Mouse (Mus musculus): ENCODE measurements around the gene Emp3. TPM values are rescaled to one million over a fixed set of nuclear protein-coding genes. Genes with fewer than 3 reads are reported as not detected.
"Not testable (repeated sequence)": the region's sequence is repeated elsewhere in the genome, so short reads cannot be mapped to it uniquely, and the experiment has no call there.

Gene Emp3
- polyA plus RNA-seq, 1 experiment from 2014 or later: 328 TPM

- ATAC-seq (ENCODE audit: insufficient number of reproducible peaks, low FRiP score, low TSS enrichment, low read depth): no peak
- peaks cover 95% of the 10 kb centered on the region for H3K36me3 ChIP-seq
These were observed 40.7 kb downstream of the Emp3 start for GRCm38 (mm10) chr7:45880531-45880930.

DNA sequence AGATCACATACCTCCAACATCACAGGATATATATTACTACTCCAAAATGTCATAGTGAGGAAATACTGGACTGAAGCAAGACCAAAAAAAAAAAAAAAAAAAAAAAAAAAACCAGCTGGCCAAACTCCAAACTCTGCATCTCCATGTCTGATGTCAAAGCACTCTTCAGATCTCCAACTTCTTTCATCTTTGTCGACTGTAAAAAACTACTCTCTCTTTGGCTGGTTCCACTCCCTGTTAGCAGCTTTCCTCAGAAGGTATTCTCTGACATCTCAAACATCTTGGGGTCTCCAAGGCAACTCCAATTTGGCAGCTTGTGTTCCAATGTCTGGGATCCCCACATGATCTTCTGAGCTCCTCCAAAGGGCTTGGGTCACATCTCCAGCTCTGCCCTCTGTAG, 42.9 kb downstream of the Emp3 start, which contains the start of gene Grin2d:
Gene Grin2d (minus strand): TSS at position 101 of the 400 bp plus-strand sequence.
- not testable (repeated sequence) for H3K4me3 ChIP-seq; H3K27me3 ChIP-seq; ATAC-seq (ENCODE audit: insufficient number of reproducible peaks, low FRiP score, low TSS enrichment, low read depth); H3K9me3 ChIP-seq; H3K9ac ChIP-seq; H3K4me2 ChIP-seq; H3K27ac ChIP-seq
- Histone ChIP-seq H3K36me3 (peaks cover 89% of the 10 kb centered on the region), H3K4me1 (peaks cover 24% of the 10 kb centered on the region)
- 94% methylated on average over 1 of the region's 1 CpGs for WGBS

More at GRCm38 (mm10) chr7:45880531-45880930, 40.7 kb downstream of the Emp3 start:
- Histone ChIP-seq H3K27me3 (no peaks in the 10 kb centered on the region), H3K4me3 (no peak overlapping the region), H3K4me2 (no peak overlapping the region), H3K27ac (no peak overlapping the region), H3K4me1 (0 out of 2 replicates have a peak, but pooled peaks cover 5% of the 10 kb centered on the region), H3K9ac (no peak overlapping the region), H3K9me3 (no peaks in the 10 kb centered on the region)
- 93% methylated on average over 4 of the region's 4 CpGs for WGBS

DNA sequence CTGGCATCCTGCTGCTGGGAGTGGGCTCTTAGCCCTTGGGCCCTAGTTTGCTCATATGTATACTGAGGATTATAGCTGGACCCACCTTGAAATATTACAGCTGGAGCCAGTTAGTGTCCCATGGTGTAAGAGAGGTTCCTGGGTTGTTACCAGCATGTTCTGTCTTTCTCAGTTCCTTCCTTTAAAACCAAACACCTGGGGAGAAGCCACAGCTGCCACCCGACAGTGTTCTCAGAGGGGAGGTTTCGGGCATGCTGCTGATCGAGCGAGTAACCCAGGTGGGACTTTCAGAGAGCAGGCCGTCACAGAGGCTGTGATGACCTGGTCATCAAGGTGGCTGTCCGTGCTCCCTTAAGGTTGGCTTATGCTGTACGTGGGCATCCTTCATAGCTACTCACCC, 44.3 kb downstream of the Emp3 start:
- no peaks in the 10 kb centered on the region for H3K9me3 ChIP-seq
- H3K4me2 ChIP-seq: no peak overlapping the region
- H3K4me1 ChIP-seq: peaks cover 24% of the 10 kb centered on the region
- H3K27me3 ChIP-seq: peaks cover 2% of the 10 kb centered on the region; the same call in 1 of the 2 replicates
- 93% methylated on average over 7 of the region's 7 CpGs for WGBS
- H3K27ac ChIP-seq: no peak overlapping the region
- H3K9ac ChIP-seq: no peak overlapping the region
- peaks cover 76% of the 10 kb centered on the region for H3K36me3 ChIP-seq
- H3K4me3 ChIP-seq: no peak overlapping the region
- ATAC-seq (ENCODE audit: insufficient number of reproducible peaks, low FRiP score, low TSS enrichment, low read depth): no peak

GRCm38 (mm10) chr7:45873061-45873947, 47.9 kb downstream of the Emp3 start:
- WGBS: 1% methylated on average over 28 of the region's 28 CpGs
- Histone ChIP-seq H3K4me2 (peak overlapping the region; percentile 85), H3K27me3 (peaks cover 38% of the 10 kb centered on the region), H3K9ac (peak overlapping the region; percentile 97), H3K4me3 (peak overlapping the region; percentile 83), H3K27ac (peak overlapping the region; percentile 94), H3K9me3 (no peaks in the 10 kb centered on the region), H3K4me1 (peaks cover 51% of the 10 kb centered on the region), H3K36me3 (peaks cover 40% of the 10 kb centered on the region)
- peak; percentile 36 for ATAC-seq (ENCODE audit: insufficient number of reproducible peaks, low FRiP score, low TSS enrichment, low read depth)

- under 1% methylated on average over 18 of the region's 18 CpGs for WGBS
- Histone ChIP-seq H3K27ac (peak within 1 kb of the TSS; percentile 94), H3K4me1 (peaks cover 58% of the 10 kb centered on the region)
These were observed 48.6 kb downstream of the Emp3 start, which contains the start of gene Kdelr1 for GRCm38 (mm10) chr7:45872624-45873023. TSS of gene Kdelr1 (plus strand) at chr7:45872772.

GRCm38 (mm10) chr7:45870282-45871058, 50.7 kb downstream of the Emp3 start:
- peak overlapping the region; percentile 60 for H3K4me2 ChIP-seq
- no peaks in the 10 kb centered on the region for H3K9me3 ChIP-seq
- H3K36me3 ChIP-seq: peaks cover 13% of the 10 kb centered on the region
- H3K27ac ChIP-seq: no peak overlapping the region
- H3K4me3 ChIP-seq: peak overlapping the region; percentile 34
- 2% methylated on average over 27 of the region's 30 CpGs for WGBS
- peak overlapping the region; percentile 31 for H3K9ac ChIP-seq
- peaks cover 46% of the 10 kb centered on the region for H3K27me3 ChIP-seq
- ATAC-seq (ENCODE audit: insufficient number of reproducible peaks, low FRiP score, low TSS enrichment, low read depth): no peak
- H3K4me1 ChIP-seq: peaks cover 63% of the 10 kb centered on the region

More at GRCm38 (mm10) chr7:45872624-45873023, 48.6 kb downstream of the Emp3 start, which contains the start of gene Kdelr1:
- no peaks in the 10 kb centered on the region for H3K9me3 ChIP-seq
- peak within 1 kb of the TSS; percentile 97 for H3K9ac ChIP-seq
- peak within 1 kb of the TSS; percentile 83 for H3K4me3 ChIP-seq
- H3K4me2 ChIP-seq: peak within 1 kb of the TSS; percentile 85
- peaks cover 45% of the 10 kb centered on the region for H3K27me3 ChIP-seq
- ATAC-seq (ENCODE audit: insufficient number of reproducible peaks, low FRiP score, low TSS enrichment, low read depth): peak; percentile 66
- peaks cover 35% of the 10 kb centered on the region for H3K36me3 ChIP-seq

DNA sequence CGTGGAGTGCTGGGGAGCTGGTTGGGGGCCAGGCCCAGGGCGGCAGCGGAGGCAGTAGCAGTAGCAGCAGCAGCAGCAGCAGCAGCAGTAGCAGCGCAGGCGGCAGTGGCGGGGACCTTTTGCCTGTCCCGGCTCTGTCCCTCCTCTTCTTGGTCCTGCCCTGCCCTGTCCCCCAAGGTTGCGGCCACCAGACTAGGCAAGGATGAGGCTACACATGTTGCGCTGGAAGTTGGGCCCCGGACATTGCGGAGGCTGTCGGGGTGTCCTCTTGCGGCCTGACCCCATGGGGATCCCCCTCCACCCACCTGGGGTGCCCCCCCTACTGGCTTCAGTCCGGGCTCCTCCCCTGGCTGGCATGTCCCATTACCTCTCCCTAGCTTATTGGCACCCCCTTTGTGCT, 51.4 kb downstream of the Emp3 start:
- no peak for ATAC-seq (ENCODE audit: insufficient number of reproducible peaks, low FRiP score, low TSS enrichment, low read depth)
- Histone ChIP-seq H3K9me3 (no peaks in the 10 kb centered on the region), H3K27me3 (peaks cover 46% of the 10 kb centered on the region), H3K4me3 (peak overlapping the region; percentile 34), H3K4me2 (peak overlapping the region; percentile 60), H3K9ac (peak overlapping the region; percentile 14; the same call in 1 of the 2 replicates), H3K36me3 (peaks cover 7% of the 10 kb centered on the region), H3K4me1 (peaks cover 59% of the 10 kb centered on the region), H3K27ac (no peak overlapping the region)
- WGBS: 1% methylated on average over 12 of the region's 14 CpGs

GRCm38 (mm10) chr7:45869107-45869670, 52.0 kb downstream of the Emp3 start:
- 12% methylated on average over 8 of the region's 8 CpGs for WGBS
- peaks cover 1% of the 10 kb centered on the region for H3K36me3 ChIP-seq
- H3K4me3 ChIP-seq: peak overlapping the region; percentile 34
- H3K27me3 ChIP-seq: peaks cover 46% of the 10 kb centered on the region
- peak overlapping the region; percentile 60 for H3K4me2 ChIP-seq
- no peaks in the 10 kb centered on the region for H3K9me3 ChIP-seq
- ATAC-seq (ENCODE audit: insufficient number of reproducible peaks, low FRiP score, low TSS enrichment, low read depth): no peak
- peak overlapping the region; percentile 14; the same call in 1 of the 2 replicates for H3K9ac ChIP-seq
- H3K4me1 ChIP-seq: peaks cover 53% of the 10 kb centered on the region
- no peak overlapping the region for H3K27ac ChIP-seq

Other genes with a start within 250 kb of the Emp3 start
- gene Ntn5, start 237.4 kb downstream of the Emp3 start, polyA plus RNA-seq (2015; fragmentation: Nextera tagmentation; extraction: Ambion mirVana): 0.50 and 2.6 TPM in 2 replicates
- gene Sec1, start 227.0 kb downstream of the Emp3 start, polyA plus RNA-seq (2015; fragmentation: Nextera tagmentation; extraction: Ambion mirVana): 0.56 and 0.97 TPM in 2 replicates
- gene Car11, start 221.6 kb downstream of the Emp3 start, polyA plus RNA-seq (2015; fragmentation: Nextera tagmentation; extraction: Ambion mirVana): 13.3 and 13.7 TPM in 2 replicates
- 4.3 and 4.7 TPM in 2 replicates for gene Dbp, start 216.3 kb downstream of the Emp3 start, polyA plus RNA-seq (2015; fragmentation: Nextera tagmentation; extraction: Ambion mirVana)
- 942 and 1,034 TPM in 2 replicates for gene Rpl18, start 205.9 kb downstream of the Emp3 start, polyA plus RNA-seq (2015; fragmentation: Nextera tagmentation; extraction: Ambion mirVana)
- 38.5 and 39.7 TPM in 2 replicates for gene Sphk2, start 203.4 kb downstream of the Emp3 start, polyA plus RNA-seq (2015; fragmentation: Nextera tagmentation; extraction: Ambion mirVana)
- 0.76 and 0.78 TPM in 2 replicates for gene Fam83e, start 200.2 kb downstream of the Emp3 start, polyA plus RNA-seq (2015; fragmentation: Nextera tagmentation; extraction: Ambion mirVana)
- not detected in 2 replicates for gene Spaca4, start 195.6 kb downstream of the Emp3 start, polyA plus RNA-seq (2015; fragmentation: Nextera tagmentation; extraction: Ambion mirVana)
- gene Lmtk3, start 137.7 kb downstream of the Emp3 start, polyA plus RNA-seq (2015; fragmentation: Nextera tagmentation; extraction: Ambion mirVana): 1.6 and 2.0 TPM in 2 replicates
- gene Sult2b1, start 136.7 kb downstream of the Emp3 start, polyA plus RNA-seq (2015; fragmentation: Nextera tagmentation; extraction: Ambion mirVana): 82.1 and 91.0 TPM in 2 replicates
- 87.9 and 98.8 TPM in 2 replicates for gene Cyth2, start 106.8 kb downstream of the Emp3 start, polyA plus RNA-seq (2015; fragmentation: Nextera tagmentation; extraction: Ambion mirVana)
- 1.4 and 1.5 TPM in 2 replicates for gene Kcnj14, start 96.6 kb downstream of the Emp3 start, polyA plus RNA-seq (2015; fragmentation: Nextera tagmentation; extraction: Ambion mirVana)
- 56.3 and 59.3 TPM in 2 replicates for gene Grwd1, start 90.5 kb downstream of the Emp3 start, polyA plus RNA-seq (2015; fragmentation: Nextera tagmentation; extraction: Ambion mirVana)
- 79.4 and 97.8 TPM in 2 replicates for gene Kdelr1, start 48.6 kb downstream of the Emp3 start, polyA plus RNA-seq (2015; fragmentation: Nextera tagmentation; extraction: Ambion mirVana)
- 0.48 and 0.68 TPM in 2 replicates for gene Grin2d, start 43.0 kb downstream of the Emp3 start, polyA plus RNA-seq (2015; fragmentation: Nextera tagmentation; extraction: Ambion mirVana)
- 0.49 and 0.86 TPM in 2 replicates for gene Syngr4, start 24.7 kb downstream of the Emp3 start, polyA plus RNA-seq (2015; fragmentation: Nextera tagmentation; extraction: Ambion mirVana)
- 4.4 and 5.5 TPM in 2 replicates for gene Tmem143, start 24.5 kb downstream of the Emp3 start, polyA plus RNA-seq (2015; fragmentation: Nextera tagmentation; extraction: Ambion mirVana)
- gene Ccdc114, start 2.7 kb upstream of the Emp3 start, polyA plus RNA-seq (2015; fragmentation: Nextera tagmentation; extraction: Ambion mirVana): 3.5 and 3.6 TPM in 2 replicates
- 0.29 and 0.35 TPM in 2 replicates for gene Abcc6, start 108.9 kb upstream of the Emp3 start, polyA plus RNA-seq (2015; fragmentation: Nextera tagmentation; extraction: Ambion mirVana)
- gene Nomo1, start 112.3 kb upstream of the Emp3 start, polyA plus RNA-seq (2015; fragmentation: Nextera tagmentation; extraction: Ambion mirVana): 32.4 and 35.3 TPM in 2 replicates
- 0.18 and 0.92 TPM in 2 replicates for gene Kcnj11, start 179.4 kb upstream of the Emp3 start, polyA plus RNA-seq (2015; fragmentation: Nextera tagmentation; extraction: Ambion mirVana)